Mouse (Mus musculus) T-helper 1 cell (primary cell): ENCODE measurements at regions not wholly inside any gene's neighbourhood (a gene's known extent, or its start where the extent isn't known, plus 50 kb on each side); places are given as distances from the start of the nearest gene placed in this dataset.

Experiments used
- in situ Hi-C: fragments of 300-600 bp; cut with MboI, MseI; formaldehyde crosslinking; loops from one replicate; pipeline ENCODE4 v1.15.1; 2025; ENCODE audit warnings: high pct_unique_total_duplicates

- in situ Hi-C loops, result no loop called here
Observed at GRCm38 (mm10) chr15:56436131-56436530, 1041.3 kb downstream of the Slc22a22 start.

- in situ Hi-C loops, result no loop called here
Observed at GRCm38 (mm10) chr15:56425986-56426385, 1051.4 kb downstream of the Slc22a22 start.

- in situ Hi-C loops, result no loop called here
Observed at GRCm38 (mm10) chr15:56420681-56421080, 1056.7 kb downstream of the Slc22a22 start.

GRCm38 (mm10) chr15:56391982-56392381 is 1085.4 kb downstream of the Slc22a22 start:
- in situ Hi-C loops, result no loop called here

- in situ Hi-C loops, result no loop called here
Observed at GRCm38 (mm10) chr15:56378511-56378910, 1098.9 kb downstream of the Slc22a22 start.

- in situ Hi-C loops, result no loop called here
Observed at GRCm38 (mm10) chr15:56350903-56351302, 1126.5 kb downstream of the Slc22a22 start.

- in situ Hi-C loops, result loop anchor here (25.0 kb wide), 1 partner anchor 1166 kb away; no protein-coding TSS in a partner anchor
Observed at GRCm38 (mm10) chr15:56346111-56346510, 1131.3 kb downstream of the Slc22a22 start.

GRCm38 (mm10) chr15:56344973-56345372 is 1132.5 kb downstream of the Slc22a22 start:
- in situ Hi-C loops, result loop anchor here (25.0 kb wide), 1 partner anchor 1167 kb away; no protein-coding TSS in a partner anchor

- in situ Hi-C loops, result loop anchor here (25.0 kb wide), 1 partner anchor 1168 kb away; no protein-coding TSS in a partner anchor
Observed at GRCm38 (mm10) chr15:56344304-56344932, 1133.0 kb downstream of the Slc22a22 start.

GRCm38 (mm10) chr15:56337879-56338278 is 1139.5 kb downstream of the Slc22a22 start:
- in situ Hi-C loops, result loop anchor here (25.0 kb wide), 1 partner anchor 1174 kb away; no protein-coding TSS in a partner anchor

- in situ Hi-C loops, result loop anchor here (25.0 kb wide), 1 partner anchor 1176 kb away; no protein-coding TSS in a partner anchor
Observed at GRCm38 (mm10) chr15:56336449-56336848, 1141.0 kb downstream of the Slc22a22 start.

- in situ Hi-C loops, result loop anchor here (25.0 kb wide), 1 partner anchor 1177 kb away; no protein-coding TSS in a partner anchor
Observed at GRCm38 (mm10) chr15:56335011-56335410, 1142.4 kb downstream of the Slc22a22 start.

- in situ Hi-C loops, result no loop called here
Observed at GRCm38 (mm10) chr15:56320501-56320900, 1156.9 kb downstream of the Slc22a22 start.

- in situ Hi-C loops, result no loop called here
Observed at GRCm38 (mm10) chr15:56294910-56295438, 1182.5 kb downstream of the Slc22a22 start.

GRCm38 (mm10) chr15:56278622-56279301 is 1198.7 kb downstream of the Slc22a22 start:
- in situ Hi-C loops, result no loop called here

GRCm38 (mm10) chr15:56278006-56278405 is 1199.4 kb downstream of the Slc22a22 start:
- in situ Hi-C loops, result no loop called here

- in situ Hi-C loops, result no loop called here
Observed at GRCm38 (mm10) chr15:56248731-56249130, 1228.7 kb downstream of the Slc22a22 start.

GRCm38 (mm10) chr15:56244004-56244735 is 1233.3 kb downstream of the Slc22a22 start:
- in situ Hi-C loops, result no loop called here

GRCm38 (mm10) chr15:56202552-56202951 is 1274.9 kb downstream of the Slc22a22 start:
- in situ Hi-C loops, result no loop called here

- in situ Hi-C loops, result no loop called here
Observed at GRCm38 (mm10) chr15:56199336-56199735, 1278.1 kb downstream of the Slc22a22 start.

- in situ Hi-C loops, result no loop called here
Observed at GRCm38 (mm10) chr15:56197425-56198201, 1279.8 kb downstream of the Slc22a22 start.
